In genomic region chr6:25767552-25767951, GRCm38 (mm10) we compare ENCODE assay signal across 17 mouse cellular contexts. TPM values are rescaled to one million over a fixed set of nuclear protein-coding genes. Genes with fewer than 3 reads are reported as not detected.
DNase-seq lines count a peak whose midpoint lies in the region; ATAC-seq lines count a peak whose summit lies in the region.
"Had no signal": no experiment of that assay in that cellular context is flagged by ENCODE, and none has a peak within 500 bp of the region (broad histone marks: within the 10 kb centered on the region; RNA-seq: fewer than 3 reads in every experiment).

No protein-coding gene starts in this region.

- H3K4me3 ChIP-seq in forebrain, embryonic 15.5 days = no peak overlapping the region
- H3K4me3 ChIP-seq in forebrain, embryonic 10.5 days = no peak overlapping the region
- H3K4me3 ChIP-seq in forebrain, embryonic 16.5 days (replicated peaks; ENCODE audit: low read length) = no peak overlapping the region
- no peak overlapping the region for H3K4me3 ChIP-seq in midbrain, embryonic 12.5 days
- H3K4me3 ChIP-seq in neural tube, embryonic 14.5 days (ENCODE audit: low read depth, low read length) = no peak overlapping the region
- H3K4me3 ChIP-seq: embryonic facial prominence, embryonic 12.5 days; erythroblast, embryonic 14.5 days; heart, adult 2 months; heart, embryonic 15.5 days; liver, embryonic 15.5 days; stomach, embryonic 15.5 days had no signal

- peak; percentile 34; the same call in 1 of the 2 replicates for ATAC-seq in forebrain, embryonic 15.5 days (replicated peaks)
- ATAC-seq in forebrain, embryonic 16.5 days = 0 out of 2 replicates have a peak, but pooled peaks have one; percentile 3
- ATAC-seq in midbrain, embryonic 12.5 days (ENCODE audit: low FRiP score, low read depth) = peak; percentile 44; the same call in 1 of the 2 replicates
- peak; percentile 61; the same call in 1 of the 2 replicates for ATAC-seq in neural tube, embryonic 14.5 days (ENCODE audit: low read depth)
- ATAC-seq: lung, postnatal 0 days had no signal

- no peak overlapping the region for H3K9ac ChIP-seq in forebrain, embryonic 15.5 days (replicated peaks)
- no peak overlapping the region for H3K9ac ChIP-seq in forebrain, embryonic 16.5 days (replicated peaks; ENCODE audit: low read depth, low read length)
- no peak overlapping the region for H3K9ac ChIP-seq in midbrain, embryonic 12.5 days (replicated peaks)
- no peak overlapping the region for H3K9ac ChIP-seq in neural tube, embryonic 14.5 days (replicated peaks; ENCODE audit: low read depth, low read length)
- H3K9ac ChIP-seq: embryonic facial prominence, embryonic 12.5 days; heart, embryonic 15.5 days; liver, embryonic 15.5 days; stomach, embryonic 15.5 days had no signal

- WGBS in forebrain, embryonic 15.5 days = 87% methylated on average over 8 of the region's 8 CpGs
- 95% methylated on average over 8 of the region's 8 CpGs for WGBS in forebrain, embryonic 10.5 days
- WGBS in forebrain, embryonic 16.5 days = 84% methylated on average over 8 of the region's 8 CpGs
- 79% methylated on average over 8 of the region's 8 CpGs for WGBS in midbrain, embryonic 12.5 days
- 80% methylated on average over 8 of the region's 8 CpGs for WGBS in neural tube, embryonic 14.5 days

- no peak overlapping the region for H3K27ac ChIP-seq in forebrain, embryonic 15.5 days (replicated peaks)
- H3K27ac ChIP-seq in forebrain, embryonic 10.5 days = no peak overlapping the region
- H3K27ac ChIP-seq in forebrain, embryonic 16.5 days (ENCODE audit: low read length) = no peak overlapping the region
- H3K27ac ChIP-seq in midbrain, embryonic 12.5 days (replicated peaks) = 0 out of 2 replicates have a peak overlapping the region, but pooled peaks have one; percentile 39
- no peak overlapping the region for H3K27ac ChIP-seq in neural tube, embryonic 14.5 days (ENCODE audit: low read depth, low read length)
- H3K27ac ChIP-seq: embryonic facial prominence, embryonic 12.5 days; heart, adult 2 months; heart, embryonic 15.5 days; kidney, postnatal 0 days; liver, embryonic 15.5 days; stomach, embryonic 15.5 days had no signal

- DNase-seq in forebrain, embryonic 10.5 days (ENCODE audit: extremely low spot score, low spot score) = no peak
- DNase-seq in lung, adult 18-20 months = no peak
- no peak for DNase-seq in left cerebral cortex, adult 11 months (ENCODE audit: low spot score)
- DNase-seq: B cell, adult 2 months; heart, adult 2 months; thymus, adult 18-20 months had no signal

- H3K36me3 ChIP-seq in forebrain, embryonic 15.5 days = peaks cover 16% of the 10 kb centered on the region
- H3K36me3 ChIP-seq in forebrain, embryonic 10.5 days (replicated peaks) = peaks cover 84% of the 10 kb centered on the region
- H3K36me3 ChIP-seq in forebrain, embryonic 16.5 days (ENCODE audit: control insufficient read depth, insufficient read depth) = peaks cover 4% of the 10 kb centered on the region
- peaks cover 18% of the 10 kb centered on the region for H3K36me3 ChIP-seq in midbrain, embryonic 12.5 days
- no peaks in the 10 kb centered on the region; the same call in 1 of the 2 replicates for H3K36me3 ChIP-seq in neural tube, embryonic 14.5 days (ENCODE audit: control insufficient read depth, insufficient read depth, low read length)

- H3K4me2 ChIP-seq in forebrain, embryonic 15.5 days (replicated peaks) = no peak overlapping the region
- no peak overlapping the region for H3K4me2 ChIP-seq in forebrain, embryonic 16.5 days (ENCODE audit: low read length)
- H3K4me2 ChIP-seq in midbrain, embryonic 12.5 days (replicated peaks) = peak overlapping the region; percentile 13; the same call in 1 of the 2 replicates
- no peak overlapping the region for H3K4me2 ChIP-seq in neural tube, embryonic 14.5 days (ENCODE audit: low read depth, low read length)
- H3K4me2 ChIP-seq: embryonic facial prominence, embryonic 12.5 days; heart, embryonic 15.5 days; liver, embryonic 15.5 days; stomach, embryonic 15.5 days had no signal

- 0 out of 2 replicates have a peak, but pooled peaks cover 4% of the 10 kb centered on the region for H3K4me1 ChIP-seq in forebrain, embryonic 15.5 days
- H3K4me1 ChIP-seq in forebrain, embryonic 10.5 days = no peaks in the 10 kb centered on the region
- H3K4me1 ChIP-seq in forebrain, embryonic 16.5 days (replicated peaks; ENCODE audit: control insufficient read depth, insufficient read depth, low read length) = no peaks in the 10 kb centered on the region
- H3K4me1 ChIP-seq in midbrain, embryonic 12.5 days = no peaks in the 10 kb centered on the region
- H3K4me1 ChIP-seq in neural tube, embryonic 14.5 days (ENCODE audit: control insufficient read depth, insufficient read depth, low read length) = no peaks in the 10 kb centered on the region
- H3K4me1 ChIP-seq: embryonic facial prominence, embryonic 12.5 days; heart, embryonic 15.5 days; liver, embryonic 15.5 days; stomach, embryonic 15.5 days had no signal

- H3K27me3 ChIP-seq in forebrain, embryonic 15.5 days = no peaks in the 10 kb centered on the region
- no peaks in the 10 kb centered on the region for H3K27me3 ChIP-seq in forebrain, embryonic 10.5 days (ENCODE audit: poor library complexity, severe bottlenecking)
- no peaks in the 10 kb centered on the region for H3K27me3 ChIP-seq in forebrain, embryonic 16.5 days (replicated peaks; ENCODE audit: control insufficient read depth, insufficient read depth, low read length)
- H3K27me3 ChIP-seq in midbrain, embryonic 12.5 days = no peaks in the 10 kb centered on the region
- H3K27me3 ChIP-seq in neural tube, embryonic 14.5 days (ENCODE audit: control insufficient read depth, insufficient read depth, low read length) = no peaks in the 10 kb centered on the region
- H3K27me3 ChIP-seq: embryonic facial prominence, embryonic 12.5 days; heart, embryonic 15.5 days; liver, embryonic 15.5 days; stomach, embryonic 15.5 days had no signal

- no peaks in the 10 kb centered on the region for H3K9me3 ChIP-seq in forebrain, embryonic 15.5 days
- no peaks in the 10 kb centered on the region for H3K9me3 ChIP-seq in forebrain, embryonic 10.5 days
- no peaks in the 10 kb centered on the region for H3K9me3 ChIP-seq in forebrain, embryonic 16.5 days (ENCODE audit: control insufficient read depth, low read length)
- H3K9me3 ChIP-seq in midbrain, embryonic 12.5 days = no peaks in the 10 kb centered on the region
- H3K9me3 ChIP-seq in neural tube, embryonic 14.5 days (ENCODE audit: control insufficient read depth, low read length) = no peaks in the 10 kb centered on the region
- H3K9me3 ChIP-seq: embryonic facial prominence, embryonic 12.5 days; heart, embryonic 15.5 days; liver, embryonic 15.5 days; stomach, embryonic 15.5 days had no signal

RNA-seq across cellular contexts. Expression of gene Pot1a, which starts 41.5 kb away (rescaled TPM):
- polyA plus RNA-seq in forebrain, embryonic 15.5 days (2015; fragmentation: Nextera tagmentation; extraction: Ambion mirVana) = 36.3 and 38.8 TPM in 2 replicates
- polyA plus RNA-seq in forebrain, embryonic 10.5 days (2016; fragmentation: Nextera tagmentation; extraction: Ambion mirVana) = 44.8 and 46.3 TPM in 2 replicates
- polyA plus RNA-seq in forebrain, embryonic 16.5 days (2015; fragmentation: Nextera tagmentation; extraction: Ambion mirVana) = 33.1 and 37.7 TPM in 2 replicates
- 37.7 and 39.3 TPM in 2 replicates for polyA plus RNA-seq in midbrain, embryonic 12.5 days (2016; fragmentation: Nextera tagmentation; extraction: Ambion mirVana)
- 34.3 and 34.6 TPM in 2 replicates for polyA plus RNA-seq in neural tube, embryonic 14.5 days (2014; fragmentation: Nextera tagmentation; extraction: Ambion mirVana)

Comparison
In these comparisons a context has a peak if more than half of its experiments do, and no peak if none do; other contexts are left out.
1. ATAC-seq: peak in every context shown above with its lines; median percentile 61 in neural tube, embryonic 14.5 days; 44 in midbrain, embryonic 12.5 days; 34 in forebrain, embryonic 15.5 days; 3 in forebrain, embryonic 16.5 days.